Mouse (Mus musculus): ENCODE data around the gene Secisbp2.

- TF ChIP-seq CTCF (conservative IDR thresholded peaks at IDR 0.05; ENCODE audit: low read length) = no peak
- no peak for TF ChIP-seq POU5F1 (IDR thresholded peaks at IDR 0.05; ENCODE audit: borderline replicate concordance, low read length)
- no peak for TF ChIP-seq NANOG (IDR thresholded peaks at IDR 0.05; ENCODE audit: borderline replicate concordance, low read length)
These were observed 67.8 kb downstream of the Secisbp2 start for GRCm38 (mm10) chr13:51719256-51719655.
